Mouse (Mus musculus) adrenal gland, postnatal 36 days (tissue): Measurements from ENCODE around the gene Plscr2. TPM values are rescaled to one million over a fixed set of nuclear protein-coding genes. Genes with fewer than 3 reads are reported as not detected.

ENCODE experiments used
- DNase-seq, 2 experiments: peaks; one replicate each; pipeline ENCODE4 v3.0.0; 2021; ENCODE audit warnings: mixed read lengths in 1 of 2
- long read RNA-seq, 2 experiments: library from polyadenylated mRNA; stranded (forward); transcript quantifications; one replicate each; pipeline ENCODE4 v2.0.0; 2021; ENCODE audit warnings: borderline sequencing depth in 2 of 2
- total RNA-seq, 2 experiments: library from RNA; stranded (reverse); gene quantifications; 2 replicates each; pipeline ENCODE4 v1.2.3; 2021

Gene Plscr2
- 10 to 100 TPM; 11.7 to 24.9 TPM for total RNA-seq
- long read RNA-seq, experiment 1, transcript Plscr2-205 (8 exons, 1,900 nt) = major isoform, 8 of 14 reads
- long read RNA-seq, experiment 1, partial matches to known transcripts = 2 of 14 reads
- long read RNA-seq, experiment 1, other reads (novel, unspliced or antisense) = 0 of 14 reads
- long read RNA-seq, experiment 2, partial matches to known transcripts = 1 of 2 reads
- long read RNA-seq, experiment 2, other reads (novel, unspliced or antisense) = 0 of 2 reads

- DNase-seq = peak in 1 of 2 experiments; percentile 39
These were observed at the start of gene Plscr2 for GRCm38 (mm10) chr9:92275486-92276207. TSS of gene Plscr2 (plus strand) at chr9:92275602.

- no peak for DNase-seq
These were observed 49.2 kb upstream of the Plscr2 start for GRCm38 (mm10) chr9:92226127-92226655.

GRCm38 (mm10) chr9:92226795-92227194 lies 48.6 kb upstream of the Plscr2 start:
- DNase-seq = no peak

- DNase-seq = no peak
These were observed 46.3 kb upstream of the Plscr2 start for GRCm38 (mm10) chr9:92228867-92229832.

GRCm38 (mm10) chr9:92229833-92230205 lies 45.6 kb upstream of the Plscr2 start:
- DNase-seq = no peak

GRCm38 (mm10) chr9:92234901-92235458 lies 40.4 kb upstream of the Plscr2 start:
- DNase-seq = no peak

GRCm38 (mm10) chr9:92248773-92249446 lies 26.5 kb upstream of the Plscr2 start:
- DNase-seq = no peak

GRCm38 (mm10) chr9:92249447-92249852 lies 26.0 kb upstream of the Plscr2 start, which contains the start of gene Plscr1:
TSS of gene Plscr1 (plus strand) at chr9:92249750.
- DNase-seq = no peak

GRCm38 (mm10) chr9:92249987-92250772 lies 25.2 kb upstream of the Plscr2 start:
- DNase-seq = peak; percentile 83 to 88

GRCm38 (mm10) chr9:92252718-92253117 lies 22.7 kb upstream of the Plscr2 start:
- DNase-seq = no peak

- no peak for DNase-seq
These were observed 21.6 kb upstream of the Plscr2 start for GRCm38 (mm10) chr9:92253585-92254321.

- DNase-seq = no peak
These were observed 14.8 kb upstream of the Plscr2 start for GRCm38 (mm10) chr9:92260481-92261159.

GRCm38 (mm10) chr9:92265719-92266118 lies 9.7 kb upstream of the Plscr2 start:
- DNase-seq = no peak

GRCm38 (mm10) chr9:92266558-92267171 lies 8.7 kb upstream of the Plscr2 start:
- no peak for DNase-seq

- no peak for DNase-seq
These were observed 7.7 kb upstream of the Plscr2 start for GRCm38 (mm10) chr9:92267732-92268131.

- DNase-seq = no peak
These were observed 5.5 kb upstream of the Plscr2 start for GRCm38 (mm10) chr9:92269829-92270404.

- peak; percentile 86 to 89 for DNase-seq
These were observed 4.5 kb upstream of the Plscr2 start for GRCm38 (mm10) chr9:92270927-92271326.

- DNase-seq = no peak
These were observed 2.8 kb upstream of the Plscr2 start for GRCm38 (mm10) chr9:92272650-92273049.
